Mouse (Mus musculus): Measurements from ENCODE around the gene Mri1. TPM values are rescaled to one million over a fixed set of nuclear protein-coding genes. Genes with fewer than 3 reads are reported as not detected.

The Mri1 gene
- total and polyA plus RNA-seq, 2 experiments from 2014 or later = 28.8 to 39.4 TPM

- Histone ChIP-seq H3K4me3 (ENCODE audit: low read depth, low read length) (peak overlapping the region; percentile 33), H3K36me3 (ENCODE audit: insufficient read depth, low read length) (no peaks in the 10 kb centered on the region), H3K9me3 (ENCODE audit: low read length) (no peaks in the 10 kb centered on the region), H3K9ac (replicated peaks; ENCODE audit: low read length, poor library complexity, severe bottlenecking) (peak overlapping the region; percentile 52; the same call in 1 of the 2 replicates), H3K4me2 (ENCODE audit: low read depth, low read length, poor library complexity, severe bottlenecking) (peak overlapping the region; percentile 56), H3K27ac (ENCODE audit: low read depth, low read length) (peak overlapping the region; percentile 65), H3K4me1 (ENCODE audit: insufficient read depth, low read length) (peaks cover 5% of the 10 kb centered on the region), H3K27me3 (ENCODE audit: insufficient read depth, low read length) (no peaks in the 10 kb centered on the region)
- ATAC-seq (ENCODE audit: low FRiP score) (0 out of 2 replicates have a peak, but pooled peaks have one; percentile 11), DNase-seq (ENCODE audit: low spot score) (peak; percentile 59)
- no peak for TF ChIP-seq CTCF (IDR thresholded peaks at IDR 0.05)
- 12% methylated on average over 33 of the region's 34 CpGs for WGBS
These were observed 53.9 kb downstream of the Mri1 start for GRCm38 (mm10) chr8:84202938-84203917.

- Histone ChIP-seq H3K27ac (ENCODE audit: low read depth, low read length) (no peak overlapping the region), H3K36me3 (ENCODE audit: insufficient read depth, low read length) (no peaks in the 10 kb centered on the region), H3K27me3 (ENCODE audit: insufficient read depth, low read length) (no peaks in the 10 kb centered on the region), H3K4me1 (ENCODE audit: insufficient read depth, low read length) (peaks cover 10% of the 10 kb centered on the region), H3K9me3 (ENCODE audit: low read length) (no peaks in the 10 kb centered on the region), H3K9ac (replicated peaks; ENCODE audit: low read length, poor library complexity, severe bottlenecking) (no peak overlapping the region), H3K4me3 (ENCODE audit: low read depth, low read length) (no peak overlapping the region), H3K4me2 (ENCODE audit: low read depth, low read length, poor library complexity, severe bottlenecking) (peak overlapping the region; percentile 56; the same call in 1 of the 2 replicates)
- ATAC-seq (ENCODE audit: low FRiP score) (no peak), DNase-seq (ENCODE audit: low spot score) (no peak)
- TF ChIP-seq CTCF (IDR thresholded peaks at IDR 0.05) = no peak
- WGBS = 87% methylated on average over 9 of the region's 9 CpGs
These were observed 54.7 kb downstream of the Mri1 start for GRCm38 (mm10) chr8:84202466-84202865.

GRCm38 (mm10) chr8:84201545-84202245 is 55.4 kb downstream of the Mri1 start:
- no peaks in the 10 kb centered on the region for H3K9me3 ChIP-seq (ENCODE audit: low read length)
- TF ChIP-seq CTCF (IDR thresholded peaks at IDR 0.05) = no peak
- H3K4me2 ChIP-seq (ENCODE audit: low read depth, low read length, poor library complexity, severe bottlenecking) = peak overlapping the region; percentile 85
- no peaks in the 10 kb centered on the region for H3K27me3 ChIP-seq (ENCODE audit: insufficient read depth, low read length)
- H3K27ac ChIP-seq (ENCODE audit: low read depth, low read length) = peak overlapping the region; percentile 65; the same call in 1 of the 2 replicates
- peak overlapping the region; percentile 38 for H3K4me3 ChIP-seq (ENCODE audit: low read depth, low read length)
- H3K9ac ChIP-seq (replicated peaks; ENCODE audit: low read length, poor library complexity, severe bottlenecking) = 0 out of 2 replicates have a peak overlapping the region, but pooled peaks have one; percentile 59
- H3K36me3 ChIP-seq (ENCODE audit: insufficient read depth, low read length) = no peaks in the 10 kb centered on the region
- WGBS = 68% methylated on average over 15 of the region's 15 CpGs
- DNase-seq (ENCODE audit: low spot score) (peak; percentile 27), ATAC-seq (ENCODE audit: low FRiP score) (no peak)
- H3K4me1 ChIP-seq (ENCODE audit: insufficient read depth, low read length) = peaks cover 10% of the 10 kb centered on the region

GRCm38 (mm10) chr8:84200652-84201544 is 56.2 kb downstream of the Mri1 start:
- no peak for TF ChIP-seq CTCF (IDR thresholded peaks at IDR 0.05)
- peak; percentile 36 for DNase-seq (ENCODE audit: low spot score)
- H3K9me3 ChIP-seq (ENCODE audit: low read length) = no peaks in the 10 kb centered on the region
- WGBS = 12% methylated on average over 39 of the region's 70 CpGs
- no peaks in the 10 kb centered on the region for H3K27me3 ChIP-seq (ENCODE audit: insufficient read depth, low read length)
- peak overlapping the region; percentile 38 for H3K4me3 ChIP-seq (ENCODE audit: low read depth, low read length)
- peak overlapping the region; percentile 59 for H3K9ac ChIP-seq (replicated peaks; ENCODE audit: low read length, poor library complexity, severe bottlenecking)
- peak overlapping the region; percentile 65 for H3K27ac ChIP-seq (ENCODE audit: low read depth, low read length)
- peaks cover 10% of the 10 kb centered on the region for H3K4me1 ChIP-seq (ENCODE audit: insufficient read depth, low read length)
- no peak for ATAC-seq (ENCODE audit: low FRiP score)
- H3K36me3 ChIP-seq (ENCODE audit: insufficient read depth, low read length) = no peaks in the 10 kb centered on the region
- H3K4me2 ChIP-seq (ENCODE audit: low read depth, low read length, poor library complexity, severe bottlenecking) = peak overlapping the region; percentile 85

- no peaks in the 10 kb centered on the region for H3K9me3 ChIP-seq (ENCODE audit: low read length)
- H3K4me3 ChIP-seq (ENCODE audit: low read depth, low read length) = peak overlapping the region; percentile 38; the same call in 1 of the 2 replicates
- peak overlapping the region; percentile 85 for H3K4me2 ChIP-seq (ENCODE audit: low read depth, low read length, poor library complexity, severe bottlenecking)
- peak overlapping the region; percentile 65; the same call in 1 of the 2 replicates for H3K27ac ChIP-seq (ENCODE audit: low read depth, low read length)
- TF ChIP-seq CTCF (IDR thresholded peaks at IDR 0.05) = peak; percentile 9; the same call in 1 of the 2 replicates
- no peaks in the 10 kb centered on the region for H3K27me3 ChIP-seq (ENCODE audit: insufficient read depth, low read length)
- no peak for ATAC-seq (ENCODE audit: low FRiP score)
- DNase-seq (ENCODE audit: low spot score) = peak; percentile 35
- peak overlapping the region; percentile 59 for H3K9ac ChIP-seq (replicated peaks; ENCODE audit: low read length, poor library complexity, severe bottlenecking)
- no peaks in the 10 kb centered on the region for H3K36me3 ChIP-seq (ENCODE audit: insufficient read depth, low read length)
- peaks cover 10% of the 10 kb centered on the region for H3K4me1 ChIP-seq (ENCODE audit: insufficient read depth, low read length)
- WGBS = 21% methylated on average over 8 of the region's 8 CpGs
These were observed 57.0 kb downstream of the Mri1 start for GRCm38 (mm10) chr8:84200126-84200555.

MicroRNAs encoded within 50 kb of the gene (microRNA counts, 519-probe panel; counts per million panel counts)
- microRNA mmu-miR-23a = 4,024 counts per million, percentile 82 among the panel's probes with 10 or more counts
- microRNA mmu-miR-27a = 4,123 counts per million, percentile 83 among the panel's probes with 10 or more counts

Small RNA genes lying within 50 kb of the gene (microRNA-seq; reads per million reads assigned to microRNA genes)
- gene Mir23a (ENCODE audit: borderline number of aligned reads) (6,690 reads per million, percentile 92 among the genes with 10 or more reads in this experiment), gene Mir24-2 (ENCODE audit: borderline number of aligned reads) (not detected), gene Mir27a (ENCODE audit: borderline number of aligned reads) (129 reads per million, percentile 48 among the genes with 10 or more reads in this experiment), gene Mir3074-2 (ENCODE audit: borderline number of aligned reads) (not detected)

Other genes with a start within 250 kb of the Mri1 start
- 0.66 TPM in 1 of 2 replicates, not detected in the other for gene 2210011C24Rik, start 245.2 kb downstream of the Mri1 start, total RNA-seq (2014; rRNA removed)
- 0.43 and 1.5 TPM in 2 replicates for gene 2210011C24Rik, start 245.2 kb downstream of the Mri1 start, polyA plus RNA-seq (2015; fragmentation: Nextera tagmentation; extraction: Ambion mirVana)
- gene Palm3, start 235.9 kb downstream of the Mri1 start, total RNA-seq (2014; rRNA removed) = 5.1 and 8.0 TPM in 2 replicates
- 4.4 and 4.9 TPM in 2 replicates for gene Palm3, start 235.9 kb downstream of the Mri1 start, polyA plus RNA-seq (2015; fragmentation: Nextera tagmentation; extraction: Ambion mirVana)
- gene Il27ra, start 214.7 kb downstream of the Mri1 start, total RNA-seq (2014; rRNA removed) = 0.71 and 1.1 TPM in 2 replicates
- 0.21 and 0.29 TPM in 2 replicates for gene Il27ra, start 214.7 kb downstream of the Mri1 start, polyA plus RNA-seq (2015; fragmentation: Nextera tagmentation; extraction: Ambion mirVana)
- 2.3 and 2.7 TPM in 2 replicates for gene Rln3, start 212.3 kb downstream of the Mri1 start, total RNA-seq (2014; rRNA removed)
- gene Rln3, start 212.3 kb downstream of the Mri1 start, polyA plus RNA-seq (2015; fragmentation: Nextera tagmentation; extraction: Ambion mirVana) = 1.3 and 2.3 TPM in 2 replicates
- 2.2 and 3.0 TPM in 2 replicates for gene Gm10643, start 192.2 kb downstream of the Mri1 start, total RNA-seq (2014; rRNA removed)
- gene Gm10643, start 192.2 kb downstream of the Mri1 start, polyA plus RNA-seq (2015; fragmentation: Nextera tagmentation; extraction: Ambion mirVana) = 1.6 and 1.7 TPM in 2 replicates
- gene Rfx1, start 190.5 kb downstream of the Mri1 start, total RNA-seq (2014; rRNA removed) = 28.4 and 31.7 TPM in 2 replicates
- gene Rfx1, start 190.5 kb downstream of the Mri1 start, polyA plus RNA-seq (2015; fragmentation: Nextera tagmentation; extraction: Ambion mirVana) = 7.2 and 8.8 TPM in 2 replicates
- 62.3 and 67.6 TPM in 2 replicates for gene Dcaf15, start 152.6 kb downstream of the Mri1 start, total RNA-seq (2014; rRNA removed)
- 21.7 and 23.3 TPM in 2 replicates for gene Dcaf15, start 152.6 kb downstream of the Mri1 start, polyA plus RNA-seq (2015; fragmentation: Nextera tagmentation; extraction: Ambion mirVana)
- 0.05 and 0.19 TPM in 2 replicates for gene Podnl1, start 131.3 kb downstream of the Mri1 start, total RNA-seq (2014; rRNA removed)
- gene Podnl1, start 131.3 kb downstream of the Mri1 start, polyA plus RNA-seq (2015; fragmentation: Nextera tagmentation; extraction: Ambion mirVana) = 0.38 and 0.56 TPM in 2 replicates
- gene Cc2d1a, start 109.4 kb downstream of the Mri1 start, total RNA-seq (2014; rRNA removed) = 86.1 and 101 TPM in 2 replicates
- gene Cc2d1a, start 109.4 kb downstream of the Mri1 start, polyA plus RNA-seq (2015; fragmentation: Nextera tagmentation; extraction: Ambion mirVana) = 65.9 and 70.7 TPM in 2 replicates
- gene 4930432K21Rik, start 109.3 kb downstream of the Mri1 start, total RNA-seq (2014; rRNA removed) = 5.6 and 5.7 TPM in 2 replicates
- 2.2 and 2.4 TPM in 2 replicates for gene 4930432K21Rik, start 109.3 kb downstream of the Mri1 start, polyA plus RNA-seq (2015; fragmentation: Nextera tagmentation; extraction: Ambion mirVana)
- gene Nanos3, start 72.1 kb downstream of the Mri1 start, total RNA-seq (2014; rRNA removed) = 0.27 and 4.6 TPM in 2 replicates
- gene Nanos3, start 72.1 kb downstream of the Mri1 start, polyA plus RNA-seq (2015; fragmentation: Nextera tagmentation; extraction: Ambion mirVana) = 14.0 and 15.3 TPM in 2 replicates
- gene Zswim4, start 20.3 kb downstream of the Mri1 start, total RNA-seq (2014; rRNA removed) = 37.7 and 41.8 TPM in 2 replicates
- gene Zswim4, start 20.3 kb downstream of the Mri1 start, polyA plus RNA-seq (2015; fragmentation: Nextera tagmentation; extraction: Ambion mirVana) = 11.8 and 11.9 TPM in 2 replicates
- gene D8Ertd738e, start 7.6 kb downstream of the Mri1 start, total RNA-seq (2014; rRNA removed) = 110 and 143 TPM in 2 replicates
- 274 and 297 TPM in 2 replicates for gene D8Ertd738e, start 7.6 kb downstream of the Mri1 start, polyA plus RNA-seq (2015; fragmentation: Nextera tagmentation; extraction: Ambion mirVana)
- 9.5 and 13.6 TPM in 2 replicates for gene Ccdc130, start 13.1 kb upstream of the Mri1 start, total RNA-seq (2014; rRNA removed)
- gene Ccdc130, start 13.1 kb upstream of the Mri1 start, polyA plus RNA-seq (2015; fragmentation: Nextera tagmentation; extraction: Ambion mirVana) = 14.0 and 14.4 TPM in 2 replicates
- 67.0 and 134 TPM in 2 replicates for gene Cacna1a, start 131.1 kb upstream of the Mri1 start, total RNA-seq (2014; rRNA removed)
- gene Cacna1a, start 131.1 kb upstream of the Mri1 start, polyA plus RNA-seq (2015; fragmentation: Nextera tagmentation; extraction: Ambion mirVana) = 10.0 and 15.4 TPM in 2 replicates